Mouse (Mus musculus): Measurements from ENCODE around the gene C5ar2.

C5ar2 gene

GRCm38 (mm10) chr7:16196616-16197015, 47.3 kb downstream of the C5ar2 start:
- no peak for DNase-seq

GRCm38 (mm10) chr7:16193702-16194101, 50.3 kb downstream of the C5ar2 start:
- no peak for DNase-seq

DNA sequence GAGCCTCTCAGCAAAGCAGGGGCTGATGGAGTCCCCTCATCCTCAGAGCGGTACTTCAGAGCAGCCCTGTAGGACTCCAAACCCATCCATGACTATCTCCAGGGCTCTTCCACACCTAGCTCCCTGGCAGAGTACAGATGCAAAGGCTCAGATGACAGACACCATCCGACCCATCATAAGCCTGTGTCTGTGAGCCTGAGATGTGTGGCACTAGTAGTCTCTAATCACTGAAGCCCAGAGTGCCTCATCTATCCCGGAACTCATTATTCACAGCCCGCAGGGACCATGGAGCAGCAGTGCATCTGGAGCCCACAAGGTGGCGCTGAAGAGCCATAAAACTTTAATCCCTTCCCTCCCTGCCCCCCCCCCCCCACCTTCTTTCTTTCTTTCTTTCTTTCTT, 51.6 kb downstream of the C5ar2 start:
- DNase-seq = peak; percentile 83

GRCm38 (mm10) chr7:16187494-16187893, 56.5 kb downstream of the C5ar2 start:
- DNase-seq = no peak
